Mouse (Mus musculus): ENCODE results near the gene Fam129a. TPM values are rescaled to one million over a fixed set of nuclear protein-coding genes. Genes with fewer than 3 reads are reported as not detected.
A peak's percentile ranks its signal among the peaks of the same experiment; 100 is the strongest.

Gene Fam129a
- polyA plus RNA-seq, 1 experiment from 2014 or later = 0.77 TPM

GRCm38 (mm10) chr1:151769200-151769913 lies 198.4 kb downstream of the Fam129a start:
- Histone ChIP-seq H3K27ac (no peak overlapping the region), H3K9me3 (no peaks in the 10 kb centered on the region), H3K4me2 (no peak overlapping the region), H3K4me3 (no peak overlapping the region), H3K27me3 (replicated peaks) (no peaks in the 10 kb centered on the region), H3K9ac (no peak overlapping the region), H3K36me3 (replicated peaks) (0 out of 2 replicates have a peak, but pooled peaks cover 5% of the 10 kb centered on the region), H3K4me1 (no peaks in the 10 kb centered on the region)
- 48% methylated on average over 3 of the region's 3 CpGs for WGBS
- ATAC-seq (replicated peaks) = 0 out of 2 replicates have a peak, but pooled peaks have one; percentile 52

Other genes with a start within 250 kb of the Fam129a start
- gene Ivns1abp, start 226.7 kb upstream of the Fam129a start, polyA plus RNA-seq (2015; fragmentation: Nextera tagmentation; extraction: Ambion mirVana) = 247 and 257 TPM in 2 replicates
- 13.0 and 13.9 TPM in 2 replicates for gene Swt1, start 142.7 kb upstream of the Fam129a start, polyA plus RNA-seq (2015; fragmentation: Nextera tagmentation; extraction: Ambion mirVana)
- gene Trmt1l, start 142.6 kb upstream of the Fam129a start, polyA plus RNA-seq (2015; fragmentation: Nextera tagmentation; extraction: Ambion mirVana) = 46.6 and 48.3 TPM in 2 replicates
- 113 and 115 TPM in 2 replicates for gene Rnf2, start 70.2 kb upstream of the Fam129a start, polyA plus RNA-seq (2015; fragmentation: Nextera tagmentation; extraction: Ambion mirVana)
- gene Edem3, start 184.2 kb downstream of the Fam129a start, polyA plus RNA-seq (2015; fragmentation: Nextera tagmentation; extraction: Ambion mirVana) = 20.3 and 22.3 TPM in 2 replicates

All from midbrain, embryonic 15.5 days (tissue).